Mouse (Mus musculus): Measurements from ENCODE around the gene Hist3h2a. TPM values are rescaled to one million over a fixed set of nuclear protein-coding genes. Genes with fewer than 3 reads are reported as not detected.
A peak's percentile ranks its signal among the peaks of the same experiment; 100 is the strongest.

Hist3h2a gene
- polyA plus RNA-seq (2015; fragmentation: Nextera tagmentation; extraction: Ambion mirVana), result 36.4 and 40.3 TPM in 2 replicates

DNA sequence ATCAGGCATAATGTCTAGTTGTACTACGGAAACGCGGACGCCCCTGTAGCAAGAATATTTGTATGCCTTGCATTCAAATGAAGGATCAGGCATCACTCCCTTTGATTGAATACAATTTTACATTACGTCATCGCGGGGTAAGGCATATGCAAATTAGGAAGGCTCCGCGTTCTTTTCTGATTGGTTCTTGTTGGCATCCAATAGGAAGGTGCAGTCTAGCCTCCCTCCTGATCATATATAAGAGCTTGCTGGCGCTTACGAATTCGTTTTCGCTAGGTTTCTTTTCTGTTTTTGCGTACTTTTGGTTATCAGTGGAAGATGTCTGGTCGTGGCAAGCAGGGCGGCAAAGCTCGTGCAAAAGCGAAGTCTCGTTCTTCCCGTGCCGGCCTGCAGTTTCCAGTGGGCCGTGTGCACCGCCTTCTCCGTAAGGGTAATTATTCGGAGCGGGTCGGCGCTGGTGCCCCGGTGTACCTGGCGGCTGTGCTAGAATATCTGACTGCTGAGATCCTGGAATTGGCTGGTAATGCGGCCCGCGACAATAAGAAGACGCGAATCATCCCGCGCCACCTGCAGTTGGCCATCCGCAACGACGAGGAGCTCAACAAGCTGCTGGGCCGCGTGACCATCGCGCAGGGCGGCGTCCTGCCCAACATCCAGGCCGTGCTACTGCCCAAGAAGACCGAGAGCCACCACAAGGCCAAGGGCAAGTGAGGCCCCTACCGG lies at the start of gene Hist3h2a, which contains the start of gene Trim17:
TSS of gene Hist3h2a (plus strand) at position 266 of the 723 bp plus-strand sequence.
TSS of gene Trim17 (plus strand) at position 266 of the 723 bp plus-strand sequence.
- Histone ChIP-seq H3K9ac (peak within 1 kb of the TSS; percentile 77), H3K27ac (peak within 1 kb of the TSS; percentile 100), H3K27me3 (no peaks in the 10 kb centered on the region; the same call in 1 of the 2 replicates), H3K4me1 (peaks cover 39% of the 10 kb centered on the region), H3K9me3 (replicated peaks) (no peaks in the 10 kb centered on the region), H3K4me2 (peak within 1 kb of the TSS; percentile 91), H3K4me3 (replicated peaks) (peak within 1 kb of the TSS; percentile 66), H3K36me3 (peaks cover 20% of the 10 kb centered on the region)
- ATAC-seq (replicated peaks; ENCODE audit: low FRiP score), result peak; percentile 93
- WGBS, result under 1% methylated on average over 49 of the region's 49 CpGs

DNA sequence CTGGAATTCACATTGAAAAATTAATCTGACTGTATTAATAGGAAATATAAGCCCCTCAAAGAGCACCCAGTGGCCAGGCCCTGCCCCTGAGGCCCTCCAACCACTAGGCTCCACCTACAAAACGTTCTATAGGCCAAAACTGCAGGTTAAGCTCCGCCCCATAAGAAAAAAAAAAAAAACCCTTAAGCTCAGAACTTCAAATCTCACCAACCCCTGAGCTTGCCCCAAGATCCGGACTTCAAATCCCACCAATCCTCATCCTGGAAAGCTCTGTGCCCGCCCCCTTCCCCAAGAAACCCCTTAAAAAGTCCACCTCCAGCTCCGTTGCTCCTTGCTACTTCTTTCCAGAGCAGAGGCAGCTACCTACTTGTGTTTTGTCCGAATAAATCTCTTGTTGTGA lies 49.6 kb upstream of the Hist3h2a start:
- no peak for ATAC-seq (replicated peaks; ENCODE audit: low FRiP score)

DNA sequence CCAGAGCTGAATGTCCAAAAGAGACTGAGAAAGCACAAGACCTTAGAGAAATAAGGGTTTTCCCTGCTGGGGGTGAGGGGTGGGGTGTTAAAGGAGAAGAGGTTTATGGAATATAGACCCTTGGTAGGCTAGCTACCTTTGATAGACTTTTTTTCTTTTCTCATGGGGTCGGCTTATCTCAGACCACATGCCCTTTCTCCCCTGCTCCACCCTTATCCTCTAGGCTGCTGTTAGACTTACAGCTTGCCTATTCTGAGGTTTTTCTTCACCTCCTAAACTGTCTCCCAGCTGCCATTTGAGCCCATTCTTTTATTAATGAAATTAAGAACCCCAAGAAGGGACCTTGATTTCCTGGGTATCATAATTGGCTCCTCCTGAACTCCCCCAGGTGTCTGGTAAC lies 40.7 kb upstream of the Hist3h2a start:
- Histone ChIP-seq H3K36me3 (no peaks in the 10 kb centered on the region), H3K9ac (no peak overlapping the region), H3K4me3 (replicated peaks) (no peak overlapping the region), H3K4me1 (peaks cover 6% of the 10 kb centered on the region), H3K4me2 (no peak overlapping the region), H3K9me3 (replicated peaks) (no peaks in the 10 kb centered on the region), H3K27ac (no peak overlapping the region), H3K27me3 (0 out of 2 replicates have a peak, but pooled peaks cover 5% of the 10 kb centered on the region)
- no peak for ATAC-seq (replicated peaks; ENCODE audit: low FRiP score)
- WGBS, result 92% methylated on average over 1 of the region's 1 CpGs

More for the DNA sequence above, 49.6 kb upstream of the Hist3h2a start:
- no peak overlapping the region for H3K27ac ChIP-seq
- WGBS, result 49% methylated on average over 6 of the region's 6 CpGs
- H3K4me2 ChIP-seq, result peak overlapping the region; percentile 86
- no peaks in the 10 kb centered on the region for H3K9me3 ChIP-seq (replicated peaks)
- peaks cover 16% of the 10 kb centered on the region; the same call in 1 of the 2 replicates for H3K4me1 ChIP-seq
- H3K27me3 ChIP-seq, result no peaks in the 10 kb centered on the region
- no peak overlapping the region; the same call in 1 of the 2 replicates for H3K4me3 ChIP-seq (replicated peaks)
- no peak overlapping the region for H3K9ac ChIP-seq
- peaks cover 26% of the 10 kb centered on the region for H3K36me3 ChIP-seq

DNA sequence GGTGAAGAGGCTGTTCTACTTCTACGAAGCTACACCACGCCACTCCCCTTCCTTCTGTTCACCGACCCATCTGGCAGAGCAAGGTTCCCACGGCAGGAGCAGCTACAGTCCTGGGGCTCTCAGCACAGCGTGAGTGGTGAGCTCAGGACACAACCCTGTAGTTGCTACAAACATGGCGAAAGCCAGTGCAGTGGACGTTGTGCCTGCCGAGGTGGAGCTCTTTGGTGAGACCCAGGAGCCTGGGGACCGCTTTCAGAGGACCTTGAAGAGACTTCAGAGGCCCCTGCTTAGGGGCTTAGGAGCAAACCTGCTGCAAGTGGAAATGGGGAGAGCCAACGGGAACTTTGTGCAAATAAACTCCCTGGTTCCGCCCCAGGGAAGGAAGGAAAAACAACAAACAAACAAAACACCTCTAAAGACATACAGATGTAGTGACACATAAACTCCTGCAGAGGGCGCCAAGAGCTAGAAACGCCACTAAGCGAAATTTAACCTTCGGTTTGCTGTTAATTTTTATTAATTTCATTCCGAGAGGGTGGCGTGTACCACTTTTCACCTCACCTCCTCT lies 39.9 kb upstream of the Hist3h2a start:
- Histone ChIP-seq H3K4me2 (peak overlapping the region; percentile 60), H3K36me3 (no peaks in the 10 kb centered on the region), H3K4me1 (peaks cover 6% of the 10 kb centered on the region), H3K27me3 (0 out of 2 replicates have a peak, but pooled peaks cover 5% of the 10 kb centered on the region), H3K4me3 (replicated peaks) (peak overlapping the region; percentile 36), H3K27ac (no peak overlapping the region), H3K9ac (peak overlapping the region; percentile 37; the same call in 1 of the 2 replicates), H3K9me3 (replicated peaks) (no peaks in the 10 kb centered on the region)
- ATAC-seq (replicated peaks; ENCODE audit: low FRiP score), result 0 out of 2 replicates have a peak, but pooled peaks have one; percentile 4
- 18% methylated on average over 17 of the region's 17 CpGs for WGBS

DNA sequence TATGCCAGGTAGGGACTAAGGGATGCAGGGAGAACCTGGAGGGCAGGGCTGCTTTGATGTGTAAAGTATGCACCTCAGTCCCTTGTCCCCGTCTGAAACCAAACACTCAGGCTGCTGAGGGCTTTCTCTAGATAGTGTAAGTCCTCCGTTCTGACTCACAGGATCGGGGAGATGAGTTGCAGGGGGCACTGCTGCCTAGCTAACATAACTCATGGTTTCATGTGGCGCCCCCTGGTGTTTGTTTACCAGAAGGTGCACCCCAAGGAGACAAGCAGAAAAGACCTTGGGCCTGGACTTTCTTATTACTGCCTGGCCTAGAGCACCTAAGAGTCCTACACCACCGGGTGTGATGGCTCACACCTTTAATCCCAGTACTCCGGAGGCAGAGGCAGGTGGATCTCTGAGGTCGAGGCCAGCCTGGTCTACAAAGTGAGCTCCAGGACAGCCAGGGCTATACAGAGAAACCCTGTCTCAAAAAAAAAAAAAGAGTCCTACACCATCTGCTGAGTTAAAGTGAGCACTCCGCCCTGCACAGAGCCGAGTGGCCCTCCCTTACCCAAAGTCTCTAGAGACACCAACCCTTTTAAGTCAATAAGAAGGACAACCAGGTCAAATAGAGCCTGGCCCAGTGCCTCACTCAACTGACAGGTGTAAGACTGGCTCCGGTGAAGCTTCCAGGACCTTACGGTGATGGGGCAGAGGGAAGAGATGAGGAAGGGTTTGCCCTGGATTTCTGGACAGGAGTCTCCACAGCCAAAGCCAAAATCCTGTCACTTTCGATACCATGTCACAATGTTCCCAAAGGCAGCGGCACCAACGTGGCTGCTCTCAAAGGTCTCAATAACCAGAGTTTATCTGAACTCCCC lies 37.4 kb upstream of the Hist3h2a start:
- ATAC-seq (replicated peaks; ENCODE audit: low FRiP score), result no peak
- H3K9ac ChIP-seq, result no peak overlapping the region

DNA sequence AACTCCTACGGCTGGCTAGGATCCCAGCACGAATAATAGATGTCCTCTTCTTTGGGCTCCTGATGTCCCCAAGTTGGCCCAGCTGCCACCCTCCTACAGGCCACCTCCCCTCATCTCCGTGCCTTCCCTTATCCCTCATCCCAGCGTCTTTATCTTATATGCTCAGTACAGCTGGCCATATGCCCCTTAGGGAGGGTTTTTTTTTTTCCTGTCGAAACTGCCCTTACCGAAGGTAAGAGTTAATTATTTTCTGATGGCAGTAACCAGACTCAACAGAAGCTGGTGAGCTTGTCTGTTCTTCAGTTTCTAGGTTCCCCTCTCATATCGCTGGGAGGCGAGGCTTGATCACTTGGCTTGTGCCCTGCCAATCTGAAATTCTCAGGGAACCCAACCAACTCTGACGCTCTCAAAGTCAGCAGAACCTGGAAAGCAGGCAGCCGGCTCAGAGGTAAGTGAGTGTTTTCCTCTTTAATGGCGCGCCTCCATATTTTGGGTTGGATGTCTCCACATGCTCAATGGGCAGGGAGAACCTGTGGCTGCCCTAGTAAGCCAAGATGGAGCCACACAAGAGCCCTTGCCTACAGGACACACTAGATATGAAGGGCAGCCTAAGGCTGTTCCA lies 36.6 kb upstream of the Hist3h2a start, which contains the start of gene Btnl10:
TSS of gene Btnl10 (plus strand) at position 164 of the 622 bp plus-strand sequence.
- Histone ChIP-seq H3K9ac (no peak within 1 kb of the TSS), H3K27ac (no peak within 1 kb of the TSS), H3K27me3 (0 out of 2 replicates have a peak, but pooled peaks cover 5% of the 10 kb centered on the region), H3K9me3 (replicated peaks) (no peaks in the 10 kb centered on the region), H3K36me3 (no peaks in the 10 kb centered on the region), H3K4me2 (no peak within 1 kb of the TSS), H3K4me1 (peaks cover 6% of the 10 kb centered on the region), H3K4me3 (replicated peaks) (no peak within 1 kb of the TSS)
- ATAC-seq (replicated peaks; ENCODE audit: low FRiP score), result no peak
- WGBS, result 81% methylated on average over 12 of the region's 12 CpGs

More for the DNA sequence above, 37.4 kb upstream of the Hist3h2a start:
- WGBS, result 56% methylated on average over 14 of the region's 14 CpGs
- no peak overlapping the region for H3K4me2 ChIP-seq
- H3K27ac ChIP-seq, result no peak overlapping the region
- no peaks in the 10 kb centered on the region for H3K36me3 ChIP-seq
- H3K4me3 ChIP-seq (replicated peaks), result no peak overlapping the region
- no peaks in the 10 kb centered on the region for H3K9me3 ChIP-seq (replicated peaks)
- H3K27me3 ChIP-seq, result 0 out of 2 replicates have a peak, but pooled peaks cover 5% of the 10 kb centered on the region
- H3K4me1 ChIP-seq, result peaks cover 6% of the 10 kb centered on the region

DNA sequence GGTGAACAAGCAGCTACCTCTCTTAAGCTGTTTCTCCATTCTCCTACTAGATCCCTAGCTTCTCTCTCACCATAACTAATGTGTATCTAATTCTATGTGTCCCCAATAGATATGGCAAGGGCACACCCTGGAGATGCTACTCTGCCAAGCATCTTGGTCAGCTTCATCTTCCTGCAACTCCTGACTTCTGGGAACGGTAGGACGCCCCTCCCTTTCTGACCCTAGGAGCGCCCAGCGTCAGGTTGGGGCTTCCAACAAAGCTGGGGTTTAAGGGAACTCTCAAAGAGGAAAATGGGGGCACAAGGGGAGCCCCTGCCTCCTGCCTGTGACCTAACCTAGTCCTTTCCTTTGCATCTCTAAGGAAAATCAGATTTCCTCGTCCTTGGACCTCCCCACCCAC lies 35.7 kb upstream of the Hist3h2a start:
- 76% methylated on average over 5 of the region's 5 CpGs for WGBS
- H3K4me3 ChIP-seq (replicated peaks), result no peak overlapping the region
- peaks cover 6% of the 10 kb centered on the region for H3K4me1 ChIP-seq
- H3K9me3 ChIP-seq (replicated peaks), result no peaks in the 10 kb centered on the region
- no peak overlapping the region for H3K4me2 ChIP-seq
- no peak for ATAC-seq (replicated peaks; ENCODE audit: low FRiP score)
- 0 out of 2 replicates have a peak, but pooled peaks cover 5% of the 10 kb centered on the region for H3K27me3 ChIP-seq
- no peaks in the 10 kb centered on the region for H3K36me3 ChIP-seq
- no peak overlapping the region for H3K27ac ChIP-seq
- H3K9ac ChIP-seq, result no peak overlapping the region

DNA sequence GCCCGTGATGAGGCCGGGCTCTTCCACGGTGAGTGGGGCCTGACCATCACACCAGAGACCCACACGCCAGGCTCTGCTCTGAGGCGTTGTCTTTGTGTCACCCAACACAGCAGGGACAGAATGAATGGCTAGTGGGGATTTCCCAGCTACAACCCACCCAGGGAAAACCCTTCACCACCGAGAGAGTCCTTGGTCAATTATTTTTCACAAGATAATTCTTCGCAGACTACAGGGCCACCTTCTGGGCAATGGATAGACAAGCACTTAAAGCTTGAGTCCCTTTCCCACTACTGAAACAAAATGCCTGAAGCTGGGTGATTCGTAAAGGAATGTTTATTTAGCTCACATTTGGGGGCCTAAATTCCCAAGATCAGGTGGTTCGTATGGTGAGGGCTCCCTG lies 32.1 kb upstream of the Hist3h2a start:
- H3K9ac ChIP-seq, result no peak overlapping the region
- no peak overlapping the region for H3K4me2 ChIP-seq
- no peaks in the 10 kb centered on the region for H3K4me1 ChIP-seq
- no peaks in the 10 kb centered on the region for H3K36me3 ChIP-seq
- H3K27ac ChIP-seq, result no peak overlapping the region
- no peak for ATAC-seq (replicated peaks; ENCODE audit: low FRiP score)
- WGBS, result 82% methylated on average over 9 of the region's 9 CpGs
- H3K27me3 ChIP-seq, result no peaks in the 10 kb centered on the region
- no peak overlapping the region for H3K4me3 ChIP-seq (replicated peaks)
- H3K9me3 ChIP-seq (replicated peaks), result no peaks in the 10 kb centered on the region

DNA sequence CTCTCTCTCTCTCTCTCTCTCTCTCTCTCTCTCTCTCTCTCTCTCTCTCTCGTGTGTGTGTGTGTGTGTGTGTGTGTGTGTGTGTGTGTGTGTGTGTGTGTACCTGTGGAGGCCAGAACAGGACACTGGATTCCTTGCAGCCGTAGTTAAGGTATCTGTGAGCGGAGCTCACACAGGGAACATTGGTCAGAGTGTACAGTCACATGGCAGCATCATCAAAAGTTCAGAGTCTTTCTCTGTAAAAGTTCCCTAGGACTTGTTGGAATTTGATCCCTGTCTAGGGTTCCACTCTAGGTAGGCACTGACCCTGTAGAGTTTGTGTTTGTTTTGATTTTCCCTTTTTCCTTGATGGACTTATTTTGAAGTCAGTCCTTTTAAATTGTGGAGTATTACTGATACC lies 27.8 kb upstream of the Hist3h2a start:
- H3K9ac ChIP-seq, result no peak overlapping the region
- ATAC-seq (replicated peaks; ENCODE audit: low FRiP score), result no peak
- no peak overlapping the region for H3K4me2 ChIP-seq
- H3K27ac ChIP-seq, result no peak overlapping the region
- 72% methylated on average over 2 of the region's 3 CpGs for WGBS
- H3K9me3 ChIP-seq (replicated peaks), result no peaks in the 10 kb centered on the region
- no peaks in the 10 kb centered on the region for H3K27me3 ChIP-seq
- peaks cover 14% of the 10 kb centered on the region; the same call in 1 of the 2 replicates for H3K4me1 ChIP-seq
- no peak overlapping the region for H3K4me3 ChIP-seq (replicated peaks)
- H3K36me3 ChIP-seq, result peaks cover 10% of the 10 kb centered on the region

DNA sequence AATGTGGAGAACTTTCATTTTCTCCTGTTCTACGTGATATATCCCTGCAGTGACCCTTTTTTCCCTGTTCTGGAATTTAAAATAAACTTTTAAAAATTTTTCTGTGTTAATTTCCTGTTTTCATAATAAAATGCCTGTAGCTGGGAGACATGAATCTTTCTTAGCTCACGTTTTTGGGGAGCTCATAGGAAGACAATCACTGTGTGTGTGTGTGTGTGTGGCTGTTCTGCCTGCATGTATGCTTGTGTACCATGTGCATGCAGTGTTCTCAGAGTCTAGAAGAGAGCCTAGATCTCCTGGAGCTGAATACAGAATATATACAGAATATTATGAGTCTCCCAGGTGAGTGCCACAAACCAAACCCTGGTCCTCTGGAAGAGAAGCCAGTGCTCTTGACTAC lies 27.4 kb upstream of the Hist3h2a start:
- H3K36me3 ChIP-seq, result peaks cover 14% of the 10 kb centered on the region
- no peak overlapping the region for H3K4me2 ChIP-seq
- 66% methylated on average over 2 of the region's 2 CpGs for WGBS
- no peak for ATAC-seq (replicated peaks; ENCODE audit: low FRiP score)
- no peak overlapping the region for H3K27ac ChIP-seq
- H3K9ac ChIP-seq, result no peak overlapping the region
- H3K4me3 ChIP-seq (replicated peaks), result no peak overlapping the region
- H3K27me3 ChIP-seq, result no peaks in the 10 kb centered on the region
- peaks cover 14% of the 10 kb centered on the region; the same call in 1 of the 2 replicates for H3K4me1 ChIP-seq
- no peaks in the 10 kb centered on the region for H3K9me3 ChIP-seq (replicated peaks)

Measured in kidney, embryonic 15.5 days (tissue).